Mouse (Mus musculus): ENCODE data around the gene Wiz. TPM values are rescaled to one million over a fixed set of nuclear protein-coding genes. Genes with fewer than 3 reads are reported as not detected.

Wiz gene
- polyA plus RNA-seq, 1 experiment from 2014 or later = 22.0 TPM

DNA sequence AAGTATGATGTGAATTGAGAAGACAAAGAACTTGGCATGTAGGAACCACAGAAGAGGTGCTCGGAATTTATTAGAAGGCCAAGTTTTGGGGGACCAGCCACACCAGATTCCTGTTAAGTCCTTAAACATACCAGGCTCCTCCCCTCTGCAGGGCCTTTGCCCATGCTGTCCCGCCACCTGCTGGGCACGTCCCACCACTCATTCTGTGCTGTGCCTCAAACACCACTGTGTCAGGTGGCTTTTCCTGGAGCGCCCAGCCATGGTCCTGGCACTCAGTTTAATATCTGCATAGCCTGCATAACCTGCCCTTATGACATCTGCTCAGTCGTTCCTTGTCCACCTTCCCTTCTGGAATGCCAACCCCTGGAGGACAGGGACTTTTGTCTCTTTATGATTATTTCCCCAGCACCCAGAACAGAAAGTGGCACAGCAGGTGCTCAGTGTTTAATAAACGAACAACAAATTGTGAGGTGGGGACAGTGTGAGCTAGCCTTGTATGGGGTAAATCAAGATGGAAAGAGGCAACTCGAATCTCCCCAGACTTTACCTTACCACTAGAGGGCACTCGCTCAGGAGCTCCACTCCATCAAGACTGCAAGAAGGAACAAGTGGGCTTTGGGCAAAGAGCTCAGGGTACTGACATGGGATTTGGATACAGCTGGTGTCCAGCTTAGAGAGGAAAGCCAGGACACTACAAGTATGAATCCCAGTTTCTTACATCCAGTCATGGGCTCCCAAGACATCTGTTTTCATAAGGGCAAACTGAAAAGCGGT lies 2.4 kb downstream of the Wiz start:
- Histone ChIP-seq H3K4me2 (replicated peaks; ENCODE audit: low read depth, low read length) (no peak overlapping the region), H3K4me1 (ENCODE audit: insufficient read depth, low read length) (peaks cover 9% of the 10 kb centered on the region), H3K27me3 (ENCODE audit: insufficient read depth, low read length) (peaks cover 11% of the 10 kb centered on the region), H3K27ac (ENCODE audit: low read length) (no peak overlapping the region), H3K9ac (replicated peaks; ENCODE audit: low read length) (no peak overlapping the region), H3K9me3 (ENCODE audit: low read length) (no peaks in the 10 kb centered on the region), H3K36me3 (ENCODE audit: insufficient read depth, low read length) (peaks cover 3% of the 10 kb centered on the region; the same call in 1 of the 2 replicates), H3K4me3 (ENCODE audit: low read length) (no peak overlapping the region)
- WGBS = 67% methylated on average over 9 of the region's 9 CpGs
- no peak for ATAC-seq (ENCODE audit: low FRiP score, low TSS enrichment)

DNA sequence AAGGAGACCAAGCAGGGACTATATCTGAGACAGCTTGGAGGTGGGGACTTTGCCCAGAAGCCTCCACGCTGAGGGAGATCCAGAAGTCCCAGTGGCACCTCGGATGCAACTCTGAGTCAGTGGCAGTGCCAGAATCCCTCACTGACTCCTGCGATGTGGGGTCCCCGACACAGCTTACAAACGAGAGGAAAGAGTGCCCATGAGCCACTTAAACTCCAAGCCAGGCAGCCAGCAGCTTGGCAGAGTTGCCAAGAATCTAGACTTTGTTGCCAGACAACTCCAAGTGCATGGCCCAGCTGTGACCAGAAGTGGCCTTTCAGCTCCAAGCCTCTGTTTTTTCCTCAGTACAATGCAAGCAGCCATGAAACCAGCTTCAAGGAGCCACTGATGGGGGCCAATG lies 5.6 kb downstream of the Wiz start:
- Histone ChIP-seq H3K27me3 (ENCODE audit: insufficient read depth, low read length) (no peaks in the 10 kb centered on the region), H3K4me1 (ENCODE audit: insufficient read depth, low read length) (peaks cover 9% of the 10 kb centered on the region), H3K4me2 (replicated peaks; ENCODE audit: low read depth, low read length) (no peak overlapping the region), H3K9ac (replicated peaks; ENCODE audit: low read length) (no peak overlapping the region), H3K4me3 (ENCODE audit: low read length) (no peak overlapping the region), H3K36me3 (ENCODE audit: insufficient read depth, low read length) (peaks cover 3% of the 10 kb centered on the region; the same call in 1 of the 2 replicates), H3K9me3 (ENCODE audit: low read length) (no peaks in the 10 kb centered on the region), H3K27ac (ENCODE audit: low read length) (no peak overlapping the region)
- WGBS = 87% methylated on average over 5 of the region's 5 CpGs
- no peak for ATAC-seq (ENCODE audit: low FRiP score, low TSS enrichment)

DNA sequence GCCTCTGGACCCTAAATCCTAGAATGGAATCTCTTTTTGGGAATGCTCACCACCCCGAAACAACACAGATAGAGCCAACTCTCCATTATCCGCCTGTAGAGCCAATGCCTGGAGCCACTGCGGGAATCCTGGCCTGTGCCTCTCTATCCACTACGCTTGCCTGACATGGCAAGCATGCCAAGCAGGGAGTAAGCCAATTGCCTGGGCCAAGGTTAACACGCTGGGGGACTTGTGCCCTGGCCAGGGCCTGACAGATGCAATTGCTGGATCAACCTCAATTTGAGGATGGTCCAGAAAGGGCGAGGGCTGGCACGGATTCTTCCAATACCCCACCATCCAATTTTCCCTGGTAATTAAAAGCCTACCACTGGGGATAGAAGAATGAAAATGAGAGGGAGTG lies 6.7 kb downstream of the Wiz start:
- H3K4me2 ChIP-seq (replicated peaks; ENCODE audit: low read depth, low read length) = no peak overlapping the region
- H3K36me3 ChIP-seq (ENCODE audit: insufficient read depth, low read length) = peaks cover 3% of the 10 kb centered on the region; the same call in 1 of the 2 replicates
- no peaks in the 10 kb centered on the region for H3K4me1 ChIP-seq (ENCODE audit: insufficient read depth, low read length)
- H3K4me3 ChIP-seq (ENCODE audit: low read length) = no peak overlapping the region
- 91% methylated on average over 7 of the region's 7 CpGs for WGBS
- H3K27me3 ChIP-seq (ENCODE audit: insufficient read depth, low read length) = no peaks in the 10 kb centered on the region
- no peak for ATAC-seq (ENCODE audit: low FRiP score, low TSS enrichment)
- H3K9me3 ChIP-seq (ENCODE audit: low read length) = no peaks in the 10 kb centered on the region
- H3K9ac ChIP-seq (replicated peaks; ENCODE audit: low read length) = no peak overlapping the region
- no peak overlapping the region for H3K27ac ChIP-seq (ENCODE audit: low read length)

DNA sequence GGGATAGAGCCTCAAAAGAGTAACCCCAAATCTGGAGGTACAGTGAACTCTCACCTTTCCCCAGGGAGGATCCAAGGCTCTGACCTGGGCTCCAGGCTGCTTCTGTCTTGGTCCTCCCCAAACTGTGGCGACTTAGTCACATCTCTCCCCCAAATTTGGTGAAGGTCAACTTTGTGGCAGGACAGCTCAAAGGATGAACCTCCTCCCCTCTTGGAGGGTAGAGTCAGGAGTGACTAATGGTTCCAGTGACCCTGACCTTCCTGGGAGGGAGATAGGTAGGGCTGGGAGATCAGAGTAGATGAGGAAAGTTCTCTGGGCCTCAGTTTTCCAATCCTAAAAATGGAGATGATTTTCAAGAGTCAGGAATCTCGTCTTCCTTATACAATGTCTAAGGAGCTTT lies 10.5 kb downstream of the Wiz start:
- no peak overlapping the region for H3K4me2 ChIP-seq (replicated peaks; ENCODE audit: low read depth, low read length)
- H3K9me3 ChIP-seq (ENCODE audit: low read length) = no peaks in the 10 kb centered on the region
- H3K4me1 ChIP-seq (ENCODE audit: insufficient read depth, low read length) = peaks cover 11% of the 10 kb centered on the region
- H3K27me3 ChIP-seq (ENCODE audit: insufficient read depth, low read length) = no peaks in the 10 kb centered on the region
- WGBS = 66% methylated on average over 2 of the region's 2 CpGs
- no peak for ATAC-seq (ENCODE audit: low FRiP score, low TSS enrichment)
- no peak overlapping the region for H3K9ac ChIP-seq (replicated peaks; ENCODE audit: low read length)
- no peak overlapping the region for H3K27ac ChIP-seq (ENCODE audit: low read length)
- H3K36me3 ChIP-seq (ENCODE audit: insufficient read depth, low read length) = peaks cover 9% of the 10 kb centered on the region
- no peak overlapping the region for H3K4me3 ChIP-seq (ENCODE audit: low read length)

DNA sequence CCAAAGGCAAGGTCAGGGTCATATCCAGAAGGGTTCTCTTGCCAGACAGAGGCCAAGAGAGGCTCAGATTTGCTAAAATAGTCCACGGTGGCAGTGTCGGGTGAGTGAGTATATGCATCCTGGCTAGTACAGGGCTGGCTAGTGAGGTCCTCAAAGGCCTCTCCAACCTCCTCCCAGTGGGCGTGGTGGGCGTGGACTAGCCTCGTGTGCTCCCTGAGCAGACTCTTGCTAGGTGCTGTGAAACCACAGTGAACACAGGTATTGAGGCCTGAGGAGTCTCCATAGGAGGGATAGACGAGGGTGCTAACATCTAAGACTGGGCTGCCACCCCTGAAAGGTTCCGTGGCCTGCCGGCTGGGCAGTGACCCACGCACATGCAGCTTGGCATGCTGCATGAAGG lies 12.1 kb downstream of the Wiz start:
- WGBS = 73% methylated on average over 9 of the region's 9 CpGs
- Histone ChIP-seq H3K27ac (ENCODE audit: low read length) (no peak overlapping the region), H3K4me1 (ENCODE audit: insufficient read depth, low read length) (peaks cover 11% of the 10 kb centered on the region), H3K36me3 (ENCODE audit: insufficient read depth, low read length) (peaks cover 9% of the 10 kb centered on the region; the same call in 1 of the 2 replicates), H3K4me3 (ENCODE audit: low read length) (no peak overlapping the region), H3K4me2 (replicated peaks; ENCODE audit: low read depth, low read length) (no peak overlapping the region), H3K9ac (replicated peaks; ENCODE audit: low read length) (no peak overlapping the region), H3K9me3 (ENCODE audit: low read length) (no peaks in the 10 kb centered on the region), H3K27me3 (ENCODE audit: insufficient read depth, low read length) (no peaks in the 10 kb centered on the region)
- 0 out of 2 replicates have a peak, but pooled peaks have one; percentile 19 for ATAC-seq (ENCODE audit: low FRiP score, low TSS enrichment)

DNA sequence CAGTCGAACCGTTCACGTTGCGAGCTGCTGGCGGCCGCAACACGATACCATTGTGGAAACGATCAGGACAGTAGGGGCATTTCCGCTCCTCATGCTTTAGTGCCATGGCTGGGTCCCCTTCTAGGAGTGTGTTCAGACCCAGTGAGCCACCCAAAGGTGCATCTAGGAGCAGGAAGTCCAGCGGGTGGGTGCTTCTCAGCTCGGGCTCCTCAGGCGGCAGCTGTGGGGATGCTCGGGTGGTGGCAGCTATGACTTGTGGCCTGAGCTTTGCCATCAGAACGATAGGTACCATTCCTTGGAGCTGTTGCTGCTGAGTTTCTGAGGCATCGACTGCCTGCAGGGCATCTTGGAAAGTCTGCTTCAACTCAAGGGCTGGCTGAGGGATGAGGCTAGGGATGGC lies 12.8 kb downstream of the Wiz start:
- H3K27ac ChIP-seq (ENCODE audit: low read length) = no peak overlapping the region

DNA sequence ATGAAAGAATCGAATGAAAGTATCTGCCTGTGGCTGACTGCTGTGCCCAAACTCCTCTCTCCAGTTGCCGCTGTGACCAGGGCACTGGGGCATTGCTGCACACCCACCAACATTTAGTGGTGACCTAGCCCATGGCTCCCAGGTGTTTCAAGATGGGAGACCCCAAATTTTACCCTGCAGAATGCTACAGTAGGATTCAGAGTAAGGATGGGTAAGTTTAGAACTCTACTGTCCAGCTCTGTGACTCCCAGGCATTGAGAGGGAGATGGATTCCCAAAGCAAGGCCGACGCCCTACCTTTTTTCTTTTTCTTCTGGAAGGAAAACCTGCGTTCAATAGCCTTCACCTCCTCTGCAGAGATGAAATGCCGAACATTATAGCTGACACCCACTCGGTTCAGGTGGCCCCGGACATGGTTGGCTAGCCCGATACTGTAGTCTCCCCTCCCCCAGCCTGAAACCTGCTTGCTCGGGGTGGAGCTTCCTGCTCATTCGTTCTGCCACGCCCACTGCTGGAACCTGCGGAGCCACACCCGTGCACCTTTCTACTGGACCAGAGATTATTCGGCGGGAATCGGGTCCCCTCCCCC lies 20.2 kb downstream of the Wiz start:
- peak overlapping the region; percentile 49 for H3K4me2 ChIP-seq (replicated peaks; ENCODE audit: low read depth, low read length)
- H3K9ac ChIP-seq (replicated peaks; ENCODE audit: low read length) = peak overlapping the region; percentile 56
- H3K27me3 ChIP-seq (ENCODE audit: insufficient read depth, low read length) = no peaks in the 10 kb centered on the region
- peak overlapping the region; percentile 37 for H3K4me3 ChIP-seq (ENCODE audit: low read length)
- no peaks in the 10 kb centered on the region for H3K36me3 ChIP-seq (ENCODE audit: insufficient read depth, low read length)
- H3K9me3 ChIP-seq (ENCODE audit: low read length) = no peaks in the 10 kb centered on the region
- H3K4me1 ChIP-seq (ENCODE audit: insufficient read depth, low read length) = peaks cover 15% of the 10 kb centered on the region
- peak; percentile 47; the same call in 1 of the 2 replicates for ATAC-seq (ENCODE audit: low FRiP score, low TSS enrichment)
- WGBS = 15% methylated on average over 11 of the region's 17 CpGs
- H3K27ac ChIP-seq (ENCODE audit: low read length) = peak overlapping the region; percentile 74

More for the DNA sequence above, 12.8 kb downstream of the Wiz start:
- Histone ChIP-seq H3K4me1 (ENCODE audit: insufficient read depth, low read length) (peaks cover 11% of the 10 kb centered on the region), H3K4me2 (replicated peaks; ENCODE audit: low read depth, low read length) (no peak overlapping the region), H3K4me3 (ENCODE audit: low read length) (no peak overlapping the region), H3K27me3 (ENCODE audit: insufficient read depth, low read length) (no peaks in the 10 kb centered on the region), H3K9me3 (ENCODE audit: low read length) (no peaks in the 10 kb centered on the region), H3K9ac (replicated peaks; ENCODE audit: low read length) (no peak overlapping the region), H3K36me3 (ENCODE audit: insufficient read depth, low read length) (peaks cover 9% of the 10 kb centered on the region; the same call in 1 of the 2 replicates)
- 63% methylated on average over 15 of the region's 15 CpGs for WGBS
- ATAC-seq (ENCODE audit: low FRiP score, low TSS enrichment) = no peak

DNA sequence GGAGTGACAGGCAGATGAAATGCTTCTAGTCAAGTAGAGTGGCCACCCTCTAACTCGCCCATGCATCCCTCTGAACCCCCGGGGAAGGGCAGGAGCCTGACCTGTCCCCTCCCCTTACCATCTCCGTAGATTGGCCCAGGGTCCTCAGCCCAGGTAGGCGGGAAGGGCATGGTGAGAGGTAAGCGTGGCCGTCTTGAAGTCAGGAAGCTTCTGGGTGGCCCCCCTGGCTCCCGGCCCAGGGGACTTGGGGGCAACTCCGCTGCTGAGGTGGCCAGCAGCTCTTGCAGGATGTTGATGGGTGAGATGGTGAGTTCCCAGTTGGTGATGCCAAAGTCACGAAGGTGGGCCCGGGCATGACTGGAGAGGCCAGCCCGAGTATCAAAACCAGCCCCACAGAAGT lies 21.5 kb downstream of the Wiz start:
- WGBS = 91% methylated on average over 11 of the region's 11 CpGs
- H3K4me2 ChIP-seq (replicated peaks; ENCODE audit: low read depth, low read length) = no peak overlapping the region
- H3K9ac ChIP-seq (replicated peaks; ENCODE audit: low read length) = no peak overlapping the region
- H3K36me3 ChIP-seq (ENCODE audit: insufficient read depth, low read length) = no peaks in the 10 kb centered on the region
- no peaks in the 10 kb centered on the region for H3K9me3 ChIP-seq (ENCODE audit: low read length)
- ATAC-seq (ENCODE audit: low FRiP score, low TSS enrichment) = no peak
- H3K4me3 ChIP-seq (ENCODE audit: low read length) = no peak overlapping the region
- no peak overlapping the region for H3K27ac ChIP-seq (ENCODE audit: low read length)
- peaks cover 23% of the 10 kb centered on the region for H3K4me1 ChIP-seq (ENCODE audit: insufficient read depth, low read length)
- H3K27me3 ChIP-seq (ENCODE audit: insufficient read depth, low read length) = no peaks in the 10 kb centered on the region

DNA sequence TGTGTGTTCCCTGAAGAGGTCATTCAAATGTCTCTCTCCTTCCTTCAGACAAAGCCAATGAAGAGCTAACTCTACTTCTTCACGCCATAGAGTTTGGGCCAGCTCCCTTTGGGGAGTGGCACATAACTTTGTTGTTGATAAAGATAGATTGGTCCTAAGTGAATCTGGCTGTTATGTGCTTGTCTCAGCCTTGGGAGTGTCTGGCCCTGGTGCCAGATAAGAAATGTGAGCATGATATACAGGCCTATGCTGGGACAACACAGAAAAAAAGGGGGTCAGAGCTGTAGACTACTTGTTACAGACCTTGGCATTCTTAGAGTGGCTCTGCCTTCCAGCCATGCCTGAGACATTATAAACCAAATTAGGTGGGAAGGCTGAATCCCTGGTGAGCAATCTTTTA lies 23.9 kb downstream of the Wiz start:
- ATAC-seq (ENCODE audit: low FRiP score, low TSS enrichment) = no peak
- WGBS = 78% methylated on average over 1 of the region's 1 CpGs
- H3K36me3 ChIP-seq (ENCODE audit: insufficient read depth, low read length) = peaks cover 18% of the 10 kb centered on the region
- peaks cover 31% of the 10 kb centered on the region for H3K4me1 ChIP-seq (ENCODE audit: insufficient read depth, low read length)
- H3K4me3 ChIP-seq (ENCODE audit: low read length) = no peak overlapping the region
- no peak overlapping the region for H3K9ac ChIP-seq (replicated peaks; ENCODE audit: low read length)
- H3K4me2 ChIP-seq (replicated peaks; ENCODE audit: low read depth, low read length) = peak overlapping the region; percentile 60; the same call in 1 of the 2 replicates
- no peaks in the 10 kb centered on the region for H3K27me3 ChIP-seq (ENCODE audit: insufficient read depth, low read length)
- no peaks in the 10 kb centered on the region for H3K9me3 ChIP-seq (ENCODE audit: low read length)
- peak overlapping the region; percentile 43; the same call in 1 of the 2 replicates for H3K27ac ChIP-seq (ENCODE audit: low read length)

DNA sequence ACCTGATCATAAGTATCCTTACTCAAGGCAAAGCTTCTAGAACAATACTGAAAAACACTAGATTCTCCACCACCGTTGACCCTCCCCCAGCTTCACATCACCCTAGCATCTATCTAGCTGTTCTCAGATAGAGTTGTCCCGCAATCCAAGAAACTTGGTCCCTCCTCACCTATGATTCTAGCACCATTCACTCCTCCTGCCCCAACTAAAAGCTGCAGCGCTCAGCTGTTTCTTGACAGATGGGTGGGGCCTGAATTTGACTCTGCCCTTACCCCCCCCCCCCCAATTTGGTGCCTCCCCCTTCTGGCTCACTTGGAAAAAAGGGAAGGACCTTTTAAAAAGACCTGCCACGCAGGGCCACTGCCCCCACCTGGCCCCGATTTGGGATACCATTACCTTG lies 24.4 kb downstream of the Wiz start:
- peak overlapping the region; percentile 86 for H3K27ac ChIP-seq (ENCODE audit: low read length)
- no peaks in the 10 kb centered on the region for H3K27me3 ChIP-seq (ENCODE audit: insufficient read depth, low read length)
- WGBS = 44% methylated on average over 5 of the region's 5 CpGs
- H3K4me3 ChIP-seq (ENCODE audit: low read length) = peak overlapping the region; percentile 99
- H3K9ac ChIP-seq (replicated peaks; ENCODE audit: low read length) = peak overlapping the region; percentile 95
- peaks cover 22% of the 10 kb centered on the region for H3K36me3 ChIP-seq (ENCODE audit: insufficient read depth, low read length)
- no peaks in the 10 kb centered on the region for H3K9me3 ChIP-seq (ENCODE audit: low read length)
- ATAC-seq (ENCODE audit: low FRiP score, low TSS enrichment) = peak; percentile 8; the same call in 1 of the 2 replicates
- H3K4me1 ChIP-seq (ENCODE audit: insufficient read depth, low read length) = peaks cover 31% of the 10 kb centered on the region
- H3K4me2 ChIP-seq (replicated peaks; ENCODE audit: low read depth, low read length) = peak overlapping the region; percentile 60

All from kidney, embryonic 16.5 days (tissue).